Mouse (Mus musculus) testis, adult 2 months (tissue): ENCODE results near the gene Ccdc80.
A peak's percentile ranks its signal among the peaks of the same experiment; 100 is the strongest.

Source experiments
- CTCF ChIP-seq: fragments of 200-500 bp; IDR thresholded peaks from 2 replicates; pipeline ENCODE4 v1.5.1; 2012; ENCODE audit warnings: low read depth, mild to moderate bottlenecking, inconsistent platforms, low read length, moderate library complexity; ENCODE audit not compliant: control insufficient read depth, insufficient read depth, insufficient replicate concordance
- POLR2A ChIP-seq: fragments of 200-500 bp; IDR thresholded peaks from 2 replicates; pipeline ENCODE4 v1.6.1; 2012; ENCODE audit warnings: low read depth, mild to moderate bottlenecking, inconsistent platforms, low read length, moderate library complexity; ENCODE audit not compliant: control insufficient read depth

- TF ChIP-seq CTCF (peak; percentile 56; the same call in 1 of the 2 replicates), POLR2A (no peak)
Measured at GRCm38 (mm10) chr16:45090005-45090404, 3.2 kb upstream of the Ccdc80 start.
